Mouse (Mus musculus): ENCODE data around the gene Fto.

The Fto gene

GRCm38 (mm10) chr8:91359511-91359910, 46.2 kb downstream of the Fto start:
- no peak for DNase-seq

DNA sequence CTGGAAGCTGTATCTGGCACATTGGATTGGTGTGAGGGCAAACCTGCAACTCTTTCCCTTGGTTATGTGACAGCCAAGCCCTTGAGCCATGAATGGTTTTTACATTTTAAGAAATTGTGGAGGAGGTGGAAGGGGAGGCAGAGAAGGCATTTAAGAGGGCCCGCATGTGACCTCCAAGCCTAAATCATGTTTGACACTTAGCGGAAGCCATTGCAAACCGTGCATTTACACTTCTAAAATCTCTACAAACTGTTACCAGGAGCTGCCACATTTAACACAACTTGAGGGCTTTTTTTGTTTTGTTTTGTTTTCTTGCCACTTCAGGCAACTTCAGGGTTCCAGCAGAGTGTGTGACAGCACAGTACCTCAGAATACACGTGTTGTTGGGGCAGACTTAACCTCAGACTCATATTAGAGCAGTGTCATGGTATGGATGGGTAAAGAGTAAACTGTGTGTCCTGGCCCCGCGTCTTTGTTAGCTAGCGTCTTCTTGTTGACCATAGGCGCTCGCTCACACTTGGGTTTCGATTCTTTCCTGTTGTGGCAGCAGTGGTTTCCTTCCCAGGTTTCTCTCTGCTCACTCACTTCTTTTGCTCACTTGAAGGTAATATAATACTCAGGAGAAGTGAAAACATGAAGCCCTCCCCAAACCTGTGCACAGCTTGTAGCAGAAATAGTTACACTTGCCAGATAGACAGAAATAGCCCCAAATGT, 47.5 kb downstream of the Fto start:
- DNase-seq, result no peak

DNA sequence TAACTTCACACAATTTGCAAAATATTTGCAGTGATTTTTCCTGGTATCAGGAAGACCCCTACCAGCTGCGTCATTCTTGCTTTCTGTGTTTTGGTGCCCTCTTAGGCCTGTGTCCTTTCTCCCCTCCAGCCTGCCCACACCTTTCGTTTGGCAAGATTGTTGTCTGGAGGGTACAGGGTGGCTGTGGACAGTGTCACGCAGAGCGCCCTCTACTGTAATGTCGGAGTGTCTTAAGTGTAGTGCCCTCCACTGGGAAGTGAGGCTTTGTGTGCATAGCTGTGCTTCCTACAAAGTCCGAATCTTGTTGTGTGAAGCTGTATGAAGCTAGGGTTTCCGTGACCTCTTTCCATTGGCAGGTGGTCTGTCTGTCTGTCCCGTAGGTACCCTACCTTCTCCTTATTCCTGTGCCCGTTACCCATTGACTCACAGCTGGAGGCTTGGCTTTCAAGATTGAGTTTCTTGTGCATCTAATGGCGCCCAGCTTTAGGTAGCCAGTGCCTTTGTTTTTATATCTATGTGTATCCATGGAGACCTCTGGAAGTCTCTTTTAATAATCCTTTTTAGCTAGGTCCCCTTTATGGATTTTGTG, 50.0 kb downstream of the Fto start:
- no peak for DNase-seq

DNA sequence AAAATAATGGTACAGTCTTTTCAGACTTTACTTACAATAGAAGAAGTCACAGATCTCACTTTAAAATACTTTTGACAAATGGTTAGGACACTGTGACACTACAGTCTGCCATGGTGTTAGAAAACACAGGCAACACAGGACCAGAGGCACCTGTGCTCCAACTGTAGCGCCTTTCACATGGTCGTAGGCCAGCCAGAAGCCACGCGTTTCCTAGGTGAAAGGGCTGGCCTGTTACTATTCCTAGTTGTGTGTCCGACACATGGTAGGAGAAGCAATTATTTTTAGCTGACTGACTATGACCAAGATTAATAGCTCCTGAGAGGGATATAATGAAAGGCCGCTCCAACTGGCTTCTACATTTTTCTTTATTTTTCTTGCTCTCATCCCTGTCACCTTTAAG, 50.9 kb downstream of the Fto start:
- no peak for DNase-seq

DNA sequence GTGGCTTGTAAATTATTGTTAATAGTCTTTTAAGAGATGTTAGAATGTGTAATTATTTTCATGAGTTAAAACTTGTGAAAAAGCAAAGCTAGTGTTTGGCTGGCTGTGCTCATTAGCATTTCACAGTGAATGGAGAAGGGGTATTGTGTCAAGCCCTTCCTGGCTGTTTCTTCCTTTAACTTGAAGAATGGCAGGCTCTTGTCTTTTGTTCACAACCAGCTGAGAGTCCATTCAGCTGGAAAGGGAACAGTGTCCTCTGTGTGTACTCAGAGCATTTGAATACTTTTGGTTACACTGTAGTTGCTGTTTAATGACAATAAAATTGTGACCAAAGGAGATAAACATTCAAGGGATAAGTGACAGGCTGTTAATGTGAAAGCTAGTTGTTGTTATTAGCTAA, 52.5 kb downstream of the Fto start:
- no peak for DNase-seq

DNA sequence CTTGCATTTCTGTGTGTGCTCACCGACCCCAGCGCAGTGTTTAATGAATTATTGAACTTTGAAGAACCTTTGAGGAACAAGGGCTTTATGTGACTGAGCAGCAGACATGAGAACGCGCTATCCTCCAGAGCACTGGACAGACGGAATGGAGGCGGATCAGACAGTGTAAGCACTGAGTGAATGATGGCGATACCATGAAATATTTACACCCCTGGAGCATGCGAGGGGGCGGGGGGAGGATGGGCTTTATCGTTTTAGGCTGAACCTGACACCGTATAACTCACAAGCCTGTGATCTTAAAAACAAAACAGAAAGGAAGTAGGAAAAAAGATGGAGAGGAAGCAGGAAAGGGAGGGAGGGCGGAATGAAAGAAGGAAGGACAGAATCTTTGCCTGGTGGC, 57.6 kb downstream of the Fto start:
- no peak for DNase-seq

DNA sequence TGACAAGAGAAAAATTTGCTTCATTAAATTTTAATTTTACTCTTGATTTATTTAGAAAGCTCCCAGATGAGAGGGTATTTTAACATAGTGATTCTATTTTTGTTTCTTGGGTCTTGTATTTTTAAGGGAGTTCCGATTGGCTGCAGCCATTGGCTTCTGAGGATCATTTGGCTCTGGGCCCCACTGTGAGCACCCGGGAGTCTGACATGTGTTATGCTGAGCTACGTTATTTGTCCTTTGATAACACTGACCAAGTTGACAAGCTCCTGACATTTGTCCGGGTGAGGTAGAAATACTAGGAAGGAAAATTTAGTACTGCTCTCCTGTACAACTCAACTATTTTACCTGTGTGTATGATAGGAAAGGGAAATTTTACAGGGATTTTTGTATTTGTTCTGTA, 58.7 kb downstream of the Fto start:
- no peak for DNase-seq

DNA sequence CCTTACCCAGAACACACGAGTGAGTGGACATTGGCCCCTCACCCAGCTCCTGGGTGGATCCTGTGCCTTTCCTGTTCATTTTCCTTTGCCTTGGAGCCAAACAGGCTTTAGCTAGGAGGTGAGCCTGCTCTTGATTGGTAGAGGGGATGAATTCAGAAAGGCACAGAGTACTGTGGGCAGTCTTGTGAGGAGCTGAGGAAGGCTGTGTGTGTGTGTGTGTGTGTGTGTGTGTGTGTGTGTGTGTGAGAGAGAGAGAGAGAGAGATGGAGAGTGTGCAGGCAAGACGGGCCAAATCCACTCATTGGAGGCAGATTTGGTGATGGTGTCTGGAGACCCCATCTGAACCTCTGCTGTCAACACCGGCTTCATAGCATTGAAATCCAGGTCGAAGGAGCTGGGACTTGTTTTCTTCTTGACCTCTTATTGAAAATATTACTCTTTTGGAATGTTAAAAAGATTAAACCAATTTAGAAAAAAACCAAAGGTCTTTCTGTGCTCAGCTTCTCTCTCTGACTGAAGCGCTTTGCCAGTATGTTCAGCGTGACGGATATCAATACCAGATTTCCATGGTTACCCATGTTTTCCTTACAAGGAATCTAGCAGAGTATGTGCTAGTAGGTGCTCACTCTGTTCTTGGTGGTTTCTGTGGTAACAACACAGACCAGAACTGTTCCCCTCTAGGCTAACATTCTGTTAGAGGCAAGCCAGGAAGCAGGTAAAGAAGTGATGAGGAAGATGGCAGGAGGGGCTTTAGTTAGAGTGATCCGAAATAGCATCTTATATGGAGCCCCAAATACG, 59.7 kb downstream of the Fto start:
- no peak for DNase-seq

DNA sequence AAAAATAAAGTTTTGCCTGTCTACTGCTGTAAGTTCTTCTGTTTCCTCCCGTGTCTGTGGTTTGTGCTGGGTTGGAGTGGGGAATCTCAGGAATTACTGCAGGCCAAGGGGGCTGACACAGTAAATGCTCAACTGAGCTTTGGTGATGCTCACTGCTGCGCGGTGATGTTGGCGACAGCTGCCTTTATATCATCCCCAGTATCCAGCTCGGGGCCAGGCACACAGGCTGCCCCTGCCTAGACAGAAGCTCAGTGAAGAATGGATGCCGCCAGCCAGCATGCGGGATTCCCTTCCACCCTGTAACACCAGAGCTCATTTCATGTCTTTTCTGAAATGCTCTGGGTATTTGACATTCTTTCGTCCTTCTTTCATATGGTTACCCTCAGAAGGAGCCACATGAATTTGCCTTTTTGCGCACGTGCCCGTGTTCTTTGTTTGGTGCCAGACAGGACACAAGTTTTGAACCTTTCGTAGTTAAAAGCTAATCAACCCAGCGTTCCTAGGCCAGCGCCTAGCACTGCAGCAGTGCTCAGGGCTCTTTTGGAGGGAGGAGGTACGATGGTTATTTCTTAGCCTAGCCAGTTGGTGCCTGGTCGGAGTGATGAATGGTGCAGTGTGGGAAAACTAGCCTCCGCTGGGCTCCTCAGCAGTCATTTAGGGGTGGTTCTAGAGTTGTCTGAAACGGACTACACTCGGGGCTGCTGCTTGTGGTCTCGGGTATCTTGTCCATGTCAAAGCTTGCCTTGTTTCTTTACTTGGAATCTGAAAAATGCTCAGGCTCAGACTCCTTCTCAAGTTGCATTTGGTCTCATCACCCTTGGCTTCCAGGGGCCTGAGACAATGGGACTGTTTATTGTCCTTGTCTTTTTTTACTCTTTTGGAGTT, 62.0 kb downstream of the Fto start:
- DNase-seq, result no peak

GRCm38 (mm10) chr8:91376785-91377184, 63.5 kb downstream of the Fto start:
- DNase-seq, result no peak

DNA sequence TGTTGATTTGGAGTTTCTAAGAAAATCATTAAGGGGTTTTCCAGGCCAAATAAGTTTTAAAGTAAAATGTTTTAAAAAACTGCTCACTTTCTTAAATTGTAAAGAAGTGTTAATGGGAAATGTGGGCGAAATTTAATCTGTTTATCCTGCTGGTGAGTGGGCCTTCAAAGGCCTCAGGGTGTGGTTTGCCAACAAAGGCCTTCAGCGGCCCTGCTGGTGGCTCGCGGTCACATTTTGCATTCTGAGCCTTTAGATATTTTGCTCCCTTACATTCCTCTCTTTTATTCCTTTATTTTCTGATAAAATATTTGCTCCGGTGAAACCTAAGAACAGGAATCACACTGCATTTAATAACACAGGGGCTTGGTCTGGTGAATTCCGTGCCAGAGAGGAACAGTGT, 64.0 kb downstream of the Fto start:
- DNase-seq, result no peak

- peak; percentile 59 to 60 for DNase-seq
Observed at GRCm38 (mm10) chr8:91378846-91379499, 65.6 kb downstream of the Fto start.

DNA sequence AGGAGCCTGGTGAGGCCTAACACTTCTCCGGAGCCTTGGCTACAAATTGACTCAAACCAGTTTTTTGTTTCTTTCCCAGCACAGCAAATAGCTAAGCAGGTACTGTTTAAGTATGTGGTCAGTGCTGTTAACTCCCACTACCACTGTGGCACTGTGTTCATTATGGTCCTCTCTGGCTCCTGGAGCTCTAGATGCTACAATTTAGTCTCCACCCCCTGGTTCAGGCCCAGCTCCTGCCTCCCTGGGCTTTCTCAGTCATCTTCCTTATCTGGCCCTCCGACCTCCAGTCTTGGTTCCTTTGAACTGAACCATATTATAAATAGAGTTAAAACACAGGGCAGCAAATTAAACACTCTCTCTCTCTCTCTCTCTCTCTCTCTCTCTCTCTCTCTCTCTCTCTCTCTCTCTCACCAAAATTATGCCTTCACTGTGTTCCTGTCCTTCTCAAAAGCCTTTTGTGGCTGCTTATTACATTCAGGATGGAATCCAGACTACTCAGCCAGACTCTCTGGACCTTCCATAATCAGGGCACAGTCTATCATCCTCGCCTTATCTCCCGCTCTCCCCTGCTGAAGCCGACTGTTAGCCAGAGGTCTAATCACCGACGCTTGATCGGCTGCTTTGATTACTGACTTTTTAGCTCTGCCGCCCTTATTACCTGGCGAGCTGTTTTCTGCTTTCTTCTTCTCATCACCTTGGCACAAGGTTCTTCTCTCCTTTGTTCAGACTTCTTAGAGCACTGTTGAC, 67.6 kb downstream of the Fto start:
- no peak for DNase-seq

- DNase-seq, result no peak
Observed at GRCm38 (mm10) chr8:91381543-91382106, 68.3 kb downstream of the Fto start.

GRCm38 (mm10) chr8:91383210-91383609, 69.9 kb downstream of the Fto start:
- DNase-seq, result no peak

- DNase-seq, result no peak
Observed at GRCm38 (mm10) chr8:91383811-91384210, 70.5 kb downstream of the Fto start.

DNA sequence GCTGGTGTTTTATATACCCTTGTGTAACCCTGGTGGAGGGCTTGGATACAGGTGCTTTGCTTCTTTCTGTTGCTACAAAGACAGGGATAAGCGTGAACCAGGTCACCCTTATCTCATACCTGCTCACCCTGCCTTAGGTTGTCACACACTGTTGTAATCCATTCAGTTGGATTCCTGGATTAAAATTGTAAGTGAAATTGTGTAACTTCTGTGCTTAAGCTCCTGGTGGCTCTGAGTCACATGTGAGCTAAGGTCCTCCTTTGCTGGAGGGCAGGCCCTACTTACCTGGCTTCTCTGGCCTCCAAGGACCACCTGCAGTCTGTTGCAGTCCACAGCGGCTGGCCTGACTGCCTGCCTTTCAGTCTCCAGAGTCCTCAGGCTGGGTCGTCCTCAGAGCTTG, 71.1 kb downstream of the Fto start:
- DNase-seq, result no peak

DNA sequence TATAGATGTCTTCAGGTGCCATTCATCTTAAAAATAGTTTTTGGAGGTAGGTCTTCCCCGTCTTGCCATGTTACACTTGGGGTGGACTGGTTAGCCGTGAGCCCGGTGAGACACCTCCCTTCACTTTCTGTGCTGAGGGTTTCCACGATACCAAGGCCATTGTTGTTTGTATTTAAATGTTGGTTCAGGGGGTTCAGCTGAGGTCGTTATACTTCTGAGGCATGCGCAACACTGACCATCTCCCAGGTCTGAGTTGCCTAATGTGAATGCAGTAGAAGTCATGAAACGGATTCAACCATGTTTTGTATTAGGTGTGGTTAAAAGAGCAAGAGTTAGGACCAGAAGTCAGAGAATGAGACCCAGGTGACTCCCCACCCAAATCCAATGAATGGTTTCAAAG, 72.5 kb downstream of the Fto start:
- no peak for DNase-seq

- no peak for DNase-seq
Observed at GRCm38 (mm10) chr8:91390369-91391020, 77.2 kb downstream of the Fto start.

GRCm38 (mm10) chr8:91392261-91392660, 78.9 kb downstream of the Fto start:
- no peak for DNase-seq

Data from thymus, postnatal 36 days (tissue).